Mouse (Mus musculus): ENCODE results near the gene Ppp2r5c.

The Ppp2r5c gene

DNA sequence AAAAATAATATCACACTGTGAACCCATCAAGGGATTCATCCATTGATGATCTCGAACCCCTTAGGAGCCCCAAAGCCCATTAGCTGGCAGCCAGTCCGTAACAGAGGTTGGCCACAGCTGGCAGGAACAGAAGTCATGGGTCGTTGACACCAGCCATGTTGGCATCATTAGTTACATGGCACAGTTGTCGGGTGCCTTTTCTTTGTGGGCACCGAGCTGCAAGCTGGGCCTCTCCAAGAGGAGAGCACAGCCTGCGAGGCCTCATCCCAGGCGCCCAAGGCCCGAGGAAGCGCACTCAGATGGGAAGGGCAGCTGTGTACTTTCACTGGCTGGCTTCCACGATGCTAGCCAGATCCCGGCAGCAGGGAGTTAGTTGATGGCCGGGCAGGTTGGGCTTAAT, 64.3 kb downstream of the Ppp2r5c start:
- DNase-seq (ENCODE audit: low spot score in 2 of 2), result no peak

DNA sequence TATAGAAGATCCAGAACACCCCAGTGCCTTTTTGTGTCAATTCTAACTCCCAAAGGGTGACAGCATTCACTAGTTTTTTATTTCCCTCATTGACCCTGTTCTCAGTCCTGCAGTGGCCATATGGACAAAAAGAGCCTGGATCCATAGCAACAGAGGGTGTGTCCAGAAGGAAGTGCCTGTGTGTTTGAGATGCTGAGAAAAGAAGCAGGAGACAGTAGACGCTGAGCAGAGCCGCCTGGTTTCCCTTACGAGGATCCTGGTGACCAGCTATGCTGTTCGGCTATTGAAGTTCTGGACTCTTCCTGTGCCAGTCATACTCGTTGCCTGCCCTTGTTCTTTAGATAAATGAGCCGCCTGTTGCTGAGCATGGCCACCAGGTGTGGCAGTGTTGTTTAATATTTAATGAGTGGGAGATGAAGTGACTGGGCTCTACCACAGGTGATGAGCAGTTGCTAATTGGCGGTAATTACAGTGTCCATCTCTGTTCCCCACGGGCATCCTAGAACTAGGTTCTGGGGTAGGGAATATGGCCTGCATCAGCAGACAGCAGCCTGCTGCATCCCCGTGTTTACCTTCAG, 65.0 kb downstream of the Ppp2r5c start:
- DNase-seq (ENCODE audit: low spot score in 2 of 2), result no peak

DNA sequence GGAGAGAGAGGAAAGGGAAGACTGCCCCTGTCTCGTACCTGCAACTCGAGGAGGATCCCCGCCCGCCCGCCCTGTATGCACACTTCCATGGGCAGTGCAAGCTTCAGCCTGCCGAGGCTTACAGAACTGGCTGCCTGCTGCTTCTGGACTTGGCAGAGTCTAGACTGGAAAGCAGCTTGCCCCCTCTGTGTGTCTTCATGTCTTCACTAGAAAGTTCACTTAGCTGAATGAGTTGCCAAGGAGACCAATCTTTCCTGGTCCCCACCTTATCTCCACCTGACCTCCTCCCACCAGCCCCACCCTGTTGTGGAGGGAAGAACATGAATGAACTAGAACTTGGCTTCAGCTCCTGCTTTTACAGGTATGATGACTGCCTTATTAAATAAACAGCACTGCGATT, 66.0 kb downstream of the Ppp2r5c start:
- DNase-seq (ENCODE audit: low spot score in 2 of 2), result no peak

DNA sequence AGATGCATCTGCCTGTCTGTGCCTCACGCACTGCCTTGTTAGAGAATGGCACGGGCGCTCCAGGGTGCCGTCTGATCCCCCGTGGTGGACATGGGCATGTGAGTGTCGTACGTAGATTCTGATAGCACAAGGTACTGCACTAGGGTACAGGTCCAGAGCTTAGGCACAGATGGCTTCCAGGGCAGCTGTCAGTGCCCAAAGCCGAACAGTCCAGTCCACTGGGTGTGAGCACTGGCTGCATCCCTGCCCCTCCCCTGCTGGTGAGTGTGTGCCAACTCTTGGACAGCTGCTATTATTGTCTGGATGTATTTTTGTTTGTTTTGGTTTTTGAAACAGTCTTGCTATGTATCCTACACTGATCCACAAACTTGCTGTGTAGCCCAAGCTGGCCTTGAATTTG, 68.8 kb downstream of the Ppp2r5c start:
- DNase-seq (ENCODE audit: low spot score in 2 of 2), result no peak

DNA sequence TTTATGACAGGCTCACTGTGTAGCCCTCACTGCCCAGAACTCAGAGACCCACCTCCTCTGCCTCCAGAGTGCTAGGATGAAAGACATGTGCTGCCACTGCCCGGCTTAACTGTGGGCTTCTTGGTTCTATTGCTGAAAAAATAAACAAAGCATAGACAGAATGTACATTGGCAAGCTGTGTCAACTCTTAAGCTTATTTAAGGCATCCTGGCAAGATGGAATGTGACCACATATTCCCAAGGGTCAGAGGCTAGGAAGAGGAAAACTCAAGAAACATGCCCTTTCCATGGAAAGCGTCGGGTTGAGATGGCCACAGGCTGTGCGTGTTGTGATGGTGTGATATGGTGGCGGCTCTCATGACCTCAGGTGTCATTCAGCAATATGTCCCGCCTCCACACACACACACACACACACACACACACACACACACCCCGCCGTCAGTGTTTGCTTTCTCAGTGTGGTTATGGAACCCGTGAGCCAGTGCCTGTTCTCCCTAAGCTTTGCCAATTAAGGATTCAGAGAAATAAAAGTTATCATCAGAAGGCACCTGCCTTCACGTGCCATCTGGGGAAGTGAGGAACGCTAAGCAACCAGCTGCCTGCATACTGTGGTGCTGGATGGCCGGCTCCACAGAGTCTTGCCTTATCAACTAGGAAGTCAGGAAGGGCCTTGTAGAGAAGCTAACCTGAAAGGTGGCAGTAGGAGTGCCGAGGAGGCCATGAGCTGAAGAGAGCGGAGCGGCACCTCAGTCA, 73.5 kb downstream of the Ppp2r5c start:
- DNase-seq (ENCODE audit: low spot score in 2 of 2), result no peak

DNA sequence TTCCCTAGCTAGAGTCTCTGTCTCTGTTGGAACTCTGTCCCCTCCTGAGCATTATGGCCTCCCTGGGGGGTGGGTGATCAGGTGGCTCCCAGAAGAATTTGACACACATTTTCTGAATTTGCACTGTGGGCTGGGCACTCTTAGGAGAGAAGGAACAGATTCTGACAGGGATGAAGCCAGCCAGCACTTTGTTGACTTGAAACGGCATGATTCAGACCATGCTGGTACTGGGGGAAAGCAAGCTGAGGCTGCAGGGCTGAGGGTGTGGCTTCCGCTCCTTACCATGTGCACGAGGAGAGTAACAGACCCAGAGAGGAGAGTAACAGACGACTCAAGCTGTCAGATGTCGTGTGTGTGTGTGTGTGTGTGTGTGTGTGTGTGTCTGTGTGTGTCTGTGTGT, 76.6 kb downstream of the Ppp2r5c start:
- DNase-seq (ENCODE audit: low spot score in 2 of 2), result no peak

DNA sequence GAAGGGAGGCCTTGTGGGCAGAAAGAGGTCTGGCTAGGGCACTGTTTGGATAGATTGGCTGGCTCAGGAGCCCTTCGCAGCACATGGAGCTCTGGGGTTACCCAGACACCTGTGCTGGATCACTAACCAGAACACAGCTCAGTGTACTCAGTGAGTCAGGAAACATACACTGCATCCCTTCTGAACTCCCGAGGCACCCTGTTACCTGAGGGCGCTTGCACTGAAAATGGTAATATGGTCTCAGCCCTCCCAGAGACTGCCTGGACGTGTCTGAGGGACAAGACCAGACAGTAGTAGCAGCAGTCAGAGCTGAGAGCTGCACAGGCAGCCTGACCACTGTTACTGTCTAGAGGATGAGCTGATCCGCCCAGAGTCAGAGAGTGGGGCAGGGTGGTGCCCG, 85.8 kb downstream of the Ppp2r5c start:
- no peak for DNase-seq (ENCODE audit: low spot score in 2 of 2)

DNA sequence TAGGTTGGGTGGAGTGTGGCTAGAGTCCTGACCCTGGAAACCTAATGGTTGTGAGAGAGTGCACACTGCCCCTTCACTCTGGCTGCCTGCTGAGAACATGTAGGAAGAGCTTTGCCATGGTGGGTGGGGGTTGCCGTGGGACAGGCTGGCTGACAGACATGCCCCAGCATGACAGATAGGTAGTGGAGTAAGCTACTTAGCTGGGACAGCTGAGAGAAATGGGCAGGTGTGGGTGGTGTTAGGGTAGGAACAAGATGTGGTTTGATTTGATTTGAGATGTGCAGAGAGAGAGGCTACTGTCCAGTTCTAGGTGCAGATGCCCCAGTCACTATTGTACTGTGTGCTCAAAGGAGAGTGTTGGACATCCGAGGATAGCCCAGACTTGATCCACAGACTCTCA, 86.2 kb downstream of the Ppp2r5c start:
- no peak for DNase-seq (ENCODE audit: low spot score in 2 of 2)

DNA sequence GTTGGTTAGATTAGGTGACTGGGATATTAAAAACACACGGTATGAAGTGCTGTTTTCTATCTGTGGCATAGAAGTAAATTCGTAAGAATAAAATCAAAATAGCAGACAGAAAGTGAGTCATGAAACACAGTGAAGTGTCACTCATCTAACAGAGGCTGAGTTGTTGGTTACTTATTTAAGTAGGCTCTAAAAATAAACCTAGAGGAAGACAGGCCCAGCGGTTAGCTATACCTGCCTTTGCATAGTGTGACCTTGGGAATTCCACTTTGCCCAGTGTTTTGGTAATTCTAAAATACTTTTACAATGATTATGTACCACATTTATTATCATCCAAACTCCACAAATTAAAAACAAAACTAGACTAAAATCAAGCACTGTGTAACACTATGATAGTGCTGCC, 86.9 kb downstream of the Ppp2r5c start:
- no peak for DNase-seq (ENCODE audit: low spot score in 2 of 2)

DNA sequence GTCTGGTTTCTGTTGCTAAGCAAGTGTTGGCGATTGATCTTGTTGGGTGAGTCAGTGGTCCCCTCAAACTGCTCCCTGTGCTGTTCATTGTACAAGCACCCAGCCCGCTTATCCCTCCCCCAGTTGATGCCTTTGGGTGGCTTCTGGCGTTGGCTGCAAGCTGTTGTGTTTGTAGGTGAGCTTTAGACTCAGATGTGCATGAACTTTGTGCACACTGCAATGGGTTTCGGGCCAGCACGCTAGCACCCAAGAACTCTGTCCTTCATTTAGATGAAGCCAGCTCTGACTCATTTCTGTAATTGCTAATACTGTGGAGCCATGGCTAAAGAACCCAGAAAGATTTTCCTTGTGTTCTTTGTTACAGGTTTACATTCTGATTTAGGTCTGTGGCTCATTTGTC, 88.4 kb downstream of the Ppp2r5c start:
- DNase-seq (ENCODE audit: low spot score in 2 of 2), result no peak

DNA sequence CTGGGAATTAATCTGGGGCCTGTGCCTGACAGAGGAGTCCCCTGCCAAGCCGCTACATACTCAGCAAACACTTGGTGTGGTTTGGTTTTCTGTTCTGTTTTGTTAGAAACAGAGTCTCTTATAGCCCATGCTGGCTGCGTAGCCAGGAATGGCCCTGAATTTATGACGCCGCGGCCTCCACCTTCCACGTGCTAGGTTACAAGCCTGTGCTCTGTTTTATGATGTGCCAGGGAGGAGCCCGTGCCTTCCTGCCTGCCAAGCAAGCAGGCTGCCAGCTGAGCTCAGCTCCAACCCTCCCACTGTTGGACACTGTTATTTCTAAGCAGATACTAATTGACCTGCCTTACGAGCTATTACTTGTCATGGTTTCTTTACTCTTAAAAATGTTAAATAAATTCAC, 90.8 kb downstream of the Ppp2r5c start:
- DNase-seq (ENCODE audit: low spot score in 2 of 2), result no peak

DNA sequence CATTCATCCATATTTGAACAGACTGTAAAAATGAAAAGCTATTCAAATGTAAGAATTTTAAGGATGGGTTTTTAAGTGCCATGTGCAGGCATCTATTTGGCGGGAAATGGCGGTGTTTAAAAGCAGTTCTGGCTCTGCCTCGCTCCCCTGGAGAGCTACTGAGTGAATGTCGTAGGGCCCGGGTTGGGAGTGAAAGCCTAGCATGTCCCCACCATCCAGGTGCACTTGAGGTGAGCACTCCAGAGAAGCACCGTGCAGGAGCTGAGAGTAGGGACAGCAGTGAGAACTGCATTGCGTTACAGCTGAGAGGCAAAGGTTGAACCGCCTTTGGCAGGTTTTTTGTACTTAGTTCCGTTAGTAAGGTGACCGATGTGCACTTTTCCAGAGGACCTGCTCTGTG, 92.4 kb downstream of the Ppp2r5c start:
- DNase-seq (ENCODE audit: low spot score in 2 of 2), result no peak

DNA sequence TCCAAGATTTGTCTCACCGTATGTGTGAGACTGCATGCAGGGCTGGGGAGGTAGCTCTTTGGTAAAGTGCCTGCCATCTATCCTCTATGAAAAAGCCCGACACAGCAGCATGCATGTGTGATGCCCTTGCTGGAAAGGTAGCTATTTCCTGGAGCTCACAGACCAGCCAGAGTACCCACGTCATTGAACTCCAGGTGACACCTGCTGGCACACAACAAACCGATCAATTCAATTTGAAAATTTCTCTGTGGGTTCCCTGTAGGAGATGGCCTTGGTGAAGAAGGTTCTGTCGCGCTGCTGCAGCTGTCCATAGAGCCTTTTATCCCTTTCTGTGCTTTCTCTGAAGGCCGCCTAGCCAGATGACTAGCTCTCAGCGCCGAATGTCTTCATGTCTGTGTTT, 92.9 kb downstream of the Ppp2r5c start:
- DNase-seq (ENCODE audit: low spot score in 2 of 2), result no peak

DNA sequence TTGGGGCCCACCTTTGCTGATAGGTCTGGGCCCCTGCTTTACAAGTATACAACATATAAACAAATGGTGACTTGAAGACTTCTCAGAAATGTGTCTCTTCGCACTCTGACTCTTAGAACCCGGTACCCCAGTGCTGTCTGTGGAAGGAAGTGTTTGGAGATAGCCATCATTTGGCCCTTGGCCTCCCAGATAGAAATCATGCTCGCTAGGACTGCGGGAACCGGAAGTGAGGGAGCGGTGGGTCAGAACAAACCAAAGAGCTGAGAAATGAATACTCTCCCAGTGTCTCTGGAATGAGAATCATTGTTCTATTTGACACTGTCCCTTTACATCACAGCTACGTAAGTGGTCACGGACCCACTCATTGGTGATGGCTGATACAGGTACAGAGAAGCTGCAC, 93.4 kb downstream of the Ppp2r5c start:
- DNase-seq (ENCODE audit: low spot score in 2 of 2), result no peak

DNA sequence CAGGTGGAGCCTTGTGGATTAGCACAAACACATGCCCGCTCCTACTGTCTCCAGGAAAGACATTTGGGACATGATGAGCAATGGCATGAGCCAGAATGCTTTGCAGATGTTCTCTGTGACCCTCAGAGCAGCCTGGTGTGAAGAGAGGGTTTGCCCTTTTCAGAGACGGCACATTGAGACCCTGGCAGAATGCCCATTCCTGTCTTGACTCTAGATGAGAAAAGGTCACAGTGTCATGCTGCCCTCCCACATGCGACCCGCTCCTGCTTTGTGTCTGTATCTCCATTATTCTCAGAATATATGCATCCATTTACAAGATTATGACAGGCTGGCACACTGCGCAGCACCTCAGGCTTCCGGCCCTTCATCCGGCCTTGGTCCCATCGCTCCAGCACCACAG, 94.1 kb downstream of the Ppp2r5c start:
- no peak for DNase-seq (ENCODE audit: low spot score in 2 of 2)

DNA sequence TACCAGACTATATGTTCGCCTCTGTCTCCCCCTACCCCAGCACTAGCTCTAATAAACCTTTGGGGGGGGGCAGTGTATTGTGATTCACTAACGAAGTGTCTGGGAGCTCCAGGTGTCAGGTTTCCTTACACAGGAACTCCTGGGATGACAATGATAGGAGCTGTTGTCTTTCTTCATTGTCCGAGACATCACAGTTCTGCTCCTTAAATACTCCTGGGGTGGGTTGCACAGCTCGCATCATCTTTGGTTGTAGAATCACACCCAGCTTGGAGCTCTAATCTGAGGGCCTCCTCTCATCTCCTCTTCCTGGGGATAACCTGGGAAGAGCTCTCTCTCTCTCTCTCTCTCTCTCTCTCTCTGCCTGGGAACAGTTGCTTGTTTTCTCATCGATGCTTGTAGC, 94.6 kb downstream of the Ppp2r5c start:
- DNase-seq (ENCODE audit: low spot score in 2 of 2), result no peak

DNA sequence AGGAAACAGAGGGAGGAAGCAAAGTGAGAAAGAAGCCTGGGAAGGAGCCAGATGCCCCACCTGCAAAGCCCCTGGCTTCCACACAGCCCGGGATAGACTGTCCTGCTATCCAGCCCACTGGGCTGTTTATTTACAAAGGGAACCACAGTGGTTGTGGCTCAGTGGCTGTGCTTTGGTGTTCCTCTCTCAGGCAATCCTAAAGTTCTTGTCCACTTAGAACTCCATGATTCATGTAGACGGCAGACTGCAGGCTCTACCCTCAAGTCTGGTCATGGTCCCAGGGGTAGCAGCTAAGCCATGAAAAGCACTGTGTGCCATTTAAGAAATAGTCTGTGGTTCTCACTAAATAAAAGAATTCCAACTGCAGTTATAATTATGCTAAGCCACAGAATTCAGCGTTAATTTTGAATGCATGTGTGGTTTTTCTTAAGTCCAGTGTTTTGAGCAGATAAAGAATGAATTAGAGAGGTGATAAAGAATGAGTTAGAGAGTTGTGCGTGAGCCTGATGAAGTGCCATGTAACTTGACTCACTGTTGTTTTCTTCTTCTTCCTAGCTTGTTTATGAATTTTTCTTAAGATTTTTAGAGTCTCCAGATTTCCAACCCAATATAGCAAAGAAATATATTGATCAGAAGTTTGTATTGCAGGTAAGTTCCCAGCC, 98.3 kb downstream of the Ppp2r5c start:
- DNase-seq (ENCODE audit: low spot score in 2 of 2), result no peak

DNA sequence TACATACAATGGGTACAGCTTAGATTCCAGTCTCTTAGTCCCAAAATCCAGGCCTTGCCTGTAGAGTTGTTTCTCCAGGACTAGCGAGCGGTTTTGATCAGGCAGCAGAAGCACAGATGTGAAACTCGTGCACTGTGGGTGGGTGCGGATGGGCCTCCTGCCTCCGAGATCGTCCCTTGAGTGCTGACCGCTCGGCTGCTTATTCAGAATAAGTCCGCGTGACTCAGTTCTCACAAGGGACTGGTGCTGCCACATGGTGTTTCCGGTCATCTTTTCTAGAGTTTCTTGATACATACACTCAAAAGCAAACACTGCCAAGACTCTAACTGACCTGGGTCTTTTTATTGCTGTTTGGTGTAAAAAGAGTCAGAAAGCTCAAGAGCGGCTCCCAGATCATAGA, 100.7 kb downstream of the Ppp2r5c start:
- DNase-seq (ENCODE audit: low spot score in 2 of 2), result no peak

DNA sequence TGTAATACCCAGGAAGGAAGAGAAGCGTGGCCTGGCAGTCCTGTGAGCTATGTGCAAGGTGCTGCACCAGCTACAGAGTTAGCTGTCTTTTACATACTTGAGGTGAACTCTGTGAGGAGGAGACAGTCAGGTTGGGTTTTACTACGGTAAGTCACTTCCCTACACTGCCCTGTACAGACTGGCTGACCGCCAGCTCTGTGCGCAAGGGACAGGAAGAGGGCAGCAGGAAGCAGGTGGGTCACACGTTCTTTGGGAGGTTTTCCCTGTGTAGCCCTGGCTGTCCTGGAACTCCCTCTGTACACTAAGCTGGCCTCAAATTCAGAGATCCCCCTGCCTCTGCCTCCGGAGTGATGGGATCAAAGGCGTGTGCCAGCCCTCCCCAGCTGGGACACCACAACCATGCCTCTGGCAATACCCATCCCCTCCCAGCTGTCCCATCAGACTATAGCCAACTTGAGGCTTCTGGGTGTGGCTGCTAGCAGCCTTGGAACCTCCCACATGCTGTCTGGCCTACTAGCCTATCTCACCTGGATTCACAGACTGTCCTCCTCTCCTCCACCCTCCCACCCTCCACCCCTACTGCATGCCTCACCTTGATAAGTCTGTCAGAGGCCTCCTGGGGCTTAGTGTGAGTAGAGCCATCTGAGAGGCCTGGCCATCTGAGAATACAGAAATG, 102.7 kb downstream of the Ppp2r5c start:
- no peak for DNase-seq (ENCODE audit: low spot score in 2 of 2)

DNA sequence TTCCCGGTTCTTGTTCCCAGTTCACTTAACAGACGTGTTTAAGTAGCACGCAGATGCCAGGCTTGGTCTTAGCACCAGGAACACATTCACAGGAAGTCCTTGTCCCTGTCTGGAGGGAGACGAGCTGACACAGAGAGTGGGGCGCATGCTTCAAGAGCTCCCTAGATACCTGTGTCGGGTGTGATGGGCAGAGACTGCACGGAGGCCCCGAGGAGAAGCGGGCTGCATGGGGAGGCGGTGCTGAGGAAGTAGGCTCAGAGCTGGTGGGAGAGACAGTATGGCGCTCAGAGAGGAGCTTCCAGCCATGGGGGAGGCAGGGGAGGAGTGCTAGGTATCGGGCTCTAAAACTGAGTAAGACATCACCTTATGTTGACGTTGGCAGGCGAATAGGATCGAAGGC, 103.4 kb downstream of the Ppp2r5c start:
- no peak for DNase-seq (ENCODE audit: low spot score in 2 of 2)

DNA sequence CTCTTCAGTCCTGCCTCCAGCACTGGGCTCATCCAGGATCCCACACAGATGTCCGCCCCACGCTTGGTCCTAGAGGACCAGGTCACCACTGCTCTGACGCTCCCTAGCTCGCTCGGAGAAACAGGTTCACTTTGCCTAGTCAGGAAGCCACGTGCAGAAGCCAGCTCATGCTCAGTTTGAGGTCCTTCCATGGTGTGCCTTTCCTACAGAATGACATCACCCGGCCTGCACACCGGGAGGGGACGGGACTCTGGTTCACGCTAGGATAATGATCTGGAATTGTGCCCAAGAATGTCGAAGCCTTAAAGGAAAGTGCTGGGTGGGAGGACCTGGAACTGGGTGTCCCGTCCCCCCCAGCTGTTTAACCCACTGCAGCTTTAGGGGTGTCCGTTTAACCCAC, 105.2 kb downstream of the Ppp2r5c start:
- no peak for DNase-seq (ENCODE audit: low spot score in 2 of 2)

DNA sequence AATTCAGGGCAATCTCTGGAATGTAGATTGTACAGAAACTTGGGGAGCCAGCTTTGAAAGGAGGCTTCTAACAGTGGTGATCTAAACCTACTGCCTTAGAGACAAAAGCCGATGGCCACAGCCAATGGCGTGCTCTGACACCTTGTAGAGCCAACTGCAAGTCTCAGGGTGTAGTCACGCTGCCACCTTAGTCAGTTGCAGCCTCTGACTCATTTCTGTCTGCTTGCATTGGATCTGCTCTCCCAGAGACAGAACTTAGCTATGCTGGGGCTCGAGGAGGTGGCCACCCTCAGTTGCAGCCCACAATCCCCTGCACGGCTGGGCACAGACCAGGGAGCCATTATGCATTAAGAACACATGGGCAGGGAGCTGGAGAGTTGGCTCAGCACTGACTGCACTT, 106.4 kb downstream of the Ppp2r5c start:
- DNase-seq (ENCODE audit: low spot score in 2 of 2), result no peak

All from spleen, postnatal 36 days (tissue).